Mouse (Mus musculus): ENCODE measurements around the gene Sox5.
A peak's percentile ranks its signal among the peaks of the same experiment; 100 is the strongest.
"Not testable (repeated sequence)": the region's sequence is repeated elsewhere in the genome, so short reads cannot be mapped to it uniquely, and the experiment has no call there.

The Sox5 gene

GRCm38 (mm10) chr6:144322297-144323047 lies 459.3 kb downstream of the Sox5 start:
- DNase-seq = no peak

GRCm38 (mm10) chr6:144320327-144320726 lies 461.4 kb downstream of the Sox5 start:
- DNase-seq = no peak

- DNase-seq = no peak
Observed at GRCm38 (mm10) chr6:144319717-144320116, 462.1 kb downstream of the Sox5 start.

- DNase-seq = no peak
Observed at GRCm38 (mm10) chr6:144312781-144313754, 468.7 kb downstream of the Sox5 start.

GRCm38 (mm10) chr6:144312282-144312780 lies 469.4 kb downstream of the Sox5 start:
- no peak for DNase-seq

- no peak for DNase-seq
Observed at GRCm38 (mm10) chr6:144311754-144312153, 470.0 kb downstream of the Sox5 start.

- DNase-seq = no peak
Observed at GRCm38 (mm10) chr6:144309171-144309570, 472.6 kb downstream of the Sox5 start.

GRCm38 (mm10) chr6:144307551-144308149 lies 474.1 kb downstream of the Sox5 start:
- no peak for DNase-seq

- DNase-seq = no peak
Observed at GRCm38 (mm10) chr6:144302823-144303222, 479.0 kb downstream of the Sox5 start.

GRCm38 (mm10) chr6:144301082-144301481 lies 480.7 kb downstream of the Sox5 start:
- DNase-seq = no peak

GRCm38 (mm10) chr6:144299503-144299858 lies 482.3 kb downstream of the Sox5 start:
- no peak for DNase-seq

GRCm38 (mm10) chr6:144298641-144299502 lies 482.9 kb downstream of the Sox5 start:
- DNase-seq = no peak

GRCm38 (mm10) chr6:144297846-144298245 lies 483.9 kb downstream of the Sox5 start:
- DNase-seq = no peak

- DNase-seq = no peak
Observed at GRCm38 (mm10) chr6:144297131-144297530, 484.6 kb downstream of the Sox5 start.

- no peak for DNase-seq
Observed at GRCm38 (mm10) chr6:144291526-144291925, 490.3 kb downstream of the Sox5 start.

GRCm38 (mm10) chr6:144286122-144286521 lies 495.7 kb downstream of the Sox5 start:
- DNase-seq = no peak

GRCm38 (mm10) chr6:144283191-144283590 lies 498.6 kb downstream of the Sox5 start:
- no peak for DNase-seq

- DNase-seq = peak; percentile 34
Observed at GRCm38 (mm10) chr6:144282756-144283155, 499.0 kb downstream of the Sox5 start.

- DNase-seq = no peak
Observed at GRCm38 (mm10) chr6:144281661-144282060, 500.1 kb downstream of the Sox5 start.

- DNase-seq = no peak
Observed at GRCm38 (mm10) chr6:144278505-144279053, 503.2 kb downstream of the Sox5 start.

GRCm38 (mm10) chr6:144273425-144273824 lies 508.4 kb downstream of the Sox5 start:
- DNase-seq = not testable (repeated sequence)

GRCm38 (mm10) chr6:144271326-144271725 lies 510.5 kb downstream of the Sox5 start:
- no peak for DNase-seq
